Mouse (Mus musculus) left cerebral cortex, postnatal 14 days (tissue): ENCODE data around the gene Setd1b. TPM values are rescaled to one million over a fixed set of nuclear protein-coding genes. Genes with fewer than 3 reads are reported as not detected.
A peak's percentile ranks its signal among the peaks of the same experiment; 100 is the strongest.

Experiments used
- DNase-seq, 2 experiments: peaks; one replicate each; pipeline ENCODE4 v3.0.0; 2021 to 2022; ENCODE audit warnings: low spot score in 2 of 2, mixed read lengths in 1 of 2
- intact Hi-C: fragments of 180-260 bp; cut with DNase I; formaldehyde crosslinking; loops from one replicate; pipeline ENCODE4 v1.15.1; 2025
- total RNA-seq, 2 experiments: library from RNA; stranded (reverse); gene quantifications; 2 replicates each; pipeline ENCODE4 v1.2.3; 2021

Gene Setd1b
- total RNA-seq, 2 experiments from 2014 or later: 31.3 to 31.4 TPM

DNA sequence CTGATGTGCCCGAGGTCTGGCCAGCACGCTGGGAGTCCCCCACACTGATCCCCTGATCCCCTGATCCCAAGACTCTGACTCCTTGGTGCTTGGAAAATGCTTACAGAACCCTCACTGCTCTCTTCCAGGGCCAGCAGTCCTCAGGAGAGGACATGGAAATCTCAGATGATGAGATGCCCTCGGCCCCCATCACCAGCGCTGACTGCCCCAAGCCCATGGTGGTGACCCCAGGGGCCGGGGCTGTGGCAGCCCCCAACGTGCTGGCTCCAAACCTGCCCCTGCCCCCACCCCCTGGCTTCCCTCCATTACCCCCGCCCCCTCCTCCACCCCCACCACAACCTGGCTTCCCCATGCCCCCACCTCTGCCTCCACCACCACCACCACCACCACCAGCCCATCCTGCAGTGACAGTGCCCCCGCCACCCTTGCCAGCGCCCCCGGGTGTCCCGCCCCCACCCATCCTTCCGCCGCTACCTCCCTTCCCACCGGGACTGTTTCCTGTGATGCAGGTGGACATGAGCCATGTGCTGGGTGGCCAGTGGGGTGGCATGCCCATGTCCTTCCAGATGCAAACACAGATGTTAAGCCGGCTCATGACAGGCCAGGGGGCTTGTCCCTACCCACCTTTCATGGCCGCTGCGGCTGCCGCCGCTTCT lies 9.8 kb downstream of the Setd1b start:
- intact Hi-C loops: no loop called here
- no peak for DNase-seq

DNA sequence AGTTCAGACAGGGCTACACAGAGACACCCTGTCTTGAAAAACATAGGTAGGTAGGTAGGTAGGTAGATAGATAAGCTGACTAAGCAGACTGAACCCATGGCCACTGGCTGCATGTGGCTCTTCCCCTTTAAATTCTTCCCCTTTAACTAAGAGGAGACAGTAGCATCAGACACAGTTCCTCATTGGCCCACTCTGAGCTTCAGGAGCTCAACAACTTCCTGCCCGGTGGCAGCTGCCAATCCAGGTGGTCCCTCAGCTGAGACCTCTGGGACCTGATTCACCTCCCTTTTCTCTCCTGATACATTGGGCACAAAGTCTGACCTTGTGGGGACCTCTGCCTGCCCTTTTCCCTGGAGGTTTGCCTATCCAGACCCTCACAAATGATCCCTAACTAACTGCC lies 10.9 kb downstream of the Setd1b start:
- intact Hi-C loops: no loop called here
- no peak for DNase-seq

DNA sequence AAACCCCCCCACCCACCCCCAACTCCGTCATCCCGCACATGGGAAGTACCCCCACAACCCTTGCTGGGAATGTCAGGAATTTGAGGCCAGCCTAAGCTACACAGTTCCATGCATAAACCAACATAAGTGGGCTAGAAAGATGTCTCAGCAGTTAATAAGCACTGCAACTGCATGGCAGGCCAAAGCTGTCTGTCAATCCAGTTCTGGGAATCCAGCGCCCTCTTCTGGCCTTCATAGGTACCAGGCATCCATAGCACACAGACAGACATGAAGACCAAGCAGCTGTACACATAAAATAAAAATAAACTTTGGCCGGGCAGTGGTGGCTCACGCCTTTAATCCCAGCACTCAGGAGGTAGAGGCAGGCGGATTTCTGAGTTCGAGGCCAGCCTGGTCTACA lies 13.4 kb downstream of the Setd1b start:
- intact Hi-C loops: loop anchor here (5.0 kb wide), 1 partner anchor 38 kb away; no protein-coding TSS in a partner anchor
- peak; percentile 78 to 83 for DNase-seq

DNA sequence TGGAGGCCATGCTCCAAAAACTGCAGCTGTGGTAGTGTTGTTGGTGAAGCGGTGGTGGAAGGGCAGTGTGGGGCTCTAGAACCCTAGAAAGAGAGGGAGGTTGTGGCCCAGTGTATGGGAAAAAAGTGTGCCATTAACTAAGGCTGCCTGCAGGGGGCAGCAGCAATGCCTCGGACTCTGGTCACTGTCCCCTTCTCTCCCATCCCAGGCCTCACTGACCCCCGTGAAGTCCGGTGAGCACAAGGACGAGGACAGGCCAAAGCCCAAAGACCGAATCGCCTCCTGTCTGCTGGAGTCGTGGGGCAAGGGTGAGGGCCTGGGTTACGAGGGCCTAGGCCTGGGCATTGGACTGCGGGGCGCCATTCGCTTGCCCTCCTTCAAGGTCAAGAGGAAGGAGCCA lies 14.8 kb downstream of the Setd1b start:
- no peak for DNase-seq
- intact Hi-C loops: loop anchor here (5.0 kb wide), 1 partner anchor 39 kb away; no protein-coding TSS in a partner anchor

DNA sequence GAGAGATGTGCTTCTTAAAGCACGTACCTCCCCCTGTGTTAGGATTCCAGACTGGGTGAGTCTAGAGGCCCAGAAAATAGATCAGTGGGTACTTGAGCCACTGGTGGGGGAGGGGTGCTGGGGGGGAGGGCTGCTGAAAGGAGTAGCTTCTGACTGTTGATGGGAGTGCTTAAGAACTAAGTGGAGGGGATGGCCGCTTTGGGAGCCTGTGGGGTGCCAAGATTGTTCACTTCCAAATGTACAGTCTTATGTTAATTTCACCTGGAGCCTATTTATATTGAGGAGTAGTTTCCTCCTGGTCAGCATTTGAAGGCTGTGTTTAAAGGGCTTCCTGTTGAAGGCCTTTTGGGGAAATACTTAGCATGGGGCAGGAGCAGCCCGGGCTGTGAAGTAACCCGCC lies 16.0 kb downstream of the Setd1b start:
- intact Hi-C loops: loop anchor here (5.0 kb wide), 1 partner anchor 41 kb away; no protein-coding TSS in a partner anchor
- DNase-seq: no peak

DNA sequence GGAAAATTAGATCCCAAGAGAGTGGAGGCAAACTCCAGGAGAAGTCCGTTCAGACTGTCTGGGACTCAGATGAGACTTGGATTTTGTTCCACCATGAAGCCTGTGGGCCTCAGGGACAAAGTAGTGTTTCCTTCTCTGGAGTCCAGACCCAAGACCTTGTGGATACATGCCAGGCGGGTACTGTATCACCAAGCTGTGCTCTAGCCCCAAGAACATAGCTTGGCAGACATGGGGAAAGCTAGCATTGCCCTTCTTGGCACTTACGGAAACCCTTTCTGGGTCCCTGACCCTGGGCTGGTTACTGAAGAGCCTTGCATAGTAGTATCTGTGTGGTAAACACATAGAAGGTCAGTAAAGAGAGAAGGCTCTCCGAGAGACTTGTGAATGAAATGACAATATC lies 17.5 kb downstream of the Setd1b start:
- intact Hi-C loops: loop anchor here (5.0 kb wide), 1 partner anchor 42 kb away; no protein-coding TSS in a partner anchor

DNA sequence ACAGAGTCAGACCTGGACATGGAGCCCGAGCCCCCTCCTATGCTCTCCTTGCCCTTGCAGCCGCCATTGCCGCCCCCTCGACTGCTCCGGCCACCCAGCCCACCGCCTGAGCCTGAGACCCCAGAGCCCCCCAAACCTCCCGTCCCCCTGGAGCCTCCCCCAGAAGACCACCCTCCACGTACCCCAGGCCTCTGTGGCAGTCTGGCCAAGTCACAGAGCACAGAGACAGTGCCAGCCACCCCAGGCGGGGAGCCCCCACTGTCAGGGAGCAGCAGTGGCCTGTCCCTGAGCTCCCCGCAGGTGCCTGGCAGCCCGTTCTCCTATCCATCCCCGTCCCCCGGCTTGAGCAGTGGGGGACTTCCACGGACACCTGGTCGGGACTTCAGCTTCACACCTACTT lies 17.9 kb downstream of the Setd1b start:
- DNase-seq: no peak
- intact Hi-C loops: loop anchor here (5.0 kb wide), 1 partner anchor 43 kb away; no protein-coding TSS in a partner anchor

More for the DNA sequence above, 17.5 kb downstream of the Setd1b start:
- DNase-seq: no peak

DNA sequence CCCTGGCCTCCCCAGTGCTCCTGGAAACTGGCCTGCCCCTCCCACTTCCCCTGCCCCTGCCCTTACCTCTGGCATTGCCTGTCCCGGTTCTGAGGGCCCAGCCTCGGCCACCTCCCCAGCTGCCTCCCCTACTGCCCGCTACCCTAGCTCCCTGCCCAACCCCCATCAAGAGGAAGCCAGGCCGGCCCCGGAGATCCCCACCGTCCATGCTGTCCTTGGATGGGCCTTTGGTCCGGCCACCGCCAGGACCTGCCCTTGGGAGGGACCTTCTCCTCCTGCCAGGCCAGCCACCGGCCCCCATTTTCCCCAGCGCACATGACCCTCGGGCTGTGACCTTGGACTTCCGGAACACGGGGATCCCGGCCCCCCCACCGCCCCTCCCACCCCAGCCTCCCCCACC lies 18.3 kb downstream of the Setd1b start:
- intact Hi-C loops: no loop called here
- no peak for DNase-seq

DNA sequence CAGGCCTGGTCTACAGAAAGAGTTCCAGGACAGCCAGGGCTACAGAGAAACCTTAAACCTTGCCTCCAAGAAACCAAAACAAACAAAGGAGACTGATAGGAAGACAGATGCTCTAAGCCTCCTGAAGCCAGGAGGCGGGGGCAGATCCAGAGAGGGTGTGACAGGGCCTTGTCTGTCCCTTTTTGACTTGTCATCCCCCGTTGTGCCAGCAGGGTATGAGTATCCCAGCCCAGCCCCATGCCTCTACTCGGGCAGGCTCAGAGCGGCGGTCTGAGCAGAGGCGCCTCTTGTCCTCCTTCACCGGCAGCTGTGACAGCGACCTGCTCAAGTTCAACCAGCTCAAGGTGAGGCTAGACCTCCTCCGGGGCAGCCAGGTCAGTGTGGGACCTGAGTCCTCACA lies 20.9 kb downstream of the Setd1b start:
- intact Hi-C loops: no loop called here

DNA sequence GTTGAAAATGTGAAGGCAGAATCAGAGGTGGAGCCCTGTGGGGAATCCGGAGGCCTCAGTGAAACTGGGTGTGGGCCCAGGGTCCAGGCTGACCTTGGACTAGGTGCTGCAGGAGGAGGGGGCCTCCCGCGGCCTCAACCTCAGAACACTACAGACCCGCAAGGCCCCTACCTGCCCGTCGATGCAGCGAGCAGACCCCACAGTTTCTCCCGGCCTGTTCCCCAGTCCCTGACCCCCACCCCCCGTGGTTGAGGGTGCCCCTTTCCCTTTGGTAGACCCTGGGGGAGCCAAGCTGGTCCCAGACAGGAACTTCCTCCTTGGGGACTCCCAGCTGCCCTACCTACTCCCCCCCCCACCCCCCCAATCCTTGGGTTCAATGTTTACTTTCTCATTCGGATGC lies 24.4 kb downstream of the Setd1b start:
- DNase-seq: no peak
- intact Hi-C loops: no loop called here

More for the DNA sequence above, 20.9 kb downstream of the Setd1b start:
- DNase-seq: no peak

DNA sequence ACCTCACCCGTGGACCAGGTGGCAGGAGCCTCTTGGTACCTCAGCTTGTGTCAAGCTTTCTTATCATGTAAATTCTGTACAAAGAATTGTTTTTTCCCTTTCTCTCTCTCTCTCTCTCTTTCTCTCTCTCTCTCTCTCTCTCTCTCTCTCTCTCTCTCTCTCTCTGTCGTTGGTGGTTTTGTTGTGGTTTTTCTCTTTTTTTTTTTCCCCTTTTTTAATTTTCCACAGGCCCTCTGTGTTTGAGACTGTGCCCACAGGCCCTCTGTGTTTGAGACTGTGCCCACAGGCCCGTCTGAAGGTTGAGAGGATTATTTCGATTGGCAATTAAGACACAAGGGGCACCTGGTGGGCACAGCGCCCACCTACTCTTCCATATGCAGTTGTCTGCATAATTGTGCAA lies 25.6 kb downstream of the Setd1b start:
- no peak for DNase-seq
- intact Hi-C loops: no loop called here

DNA sequence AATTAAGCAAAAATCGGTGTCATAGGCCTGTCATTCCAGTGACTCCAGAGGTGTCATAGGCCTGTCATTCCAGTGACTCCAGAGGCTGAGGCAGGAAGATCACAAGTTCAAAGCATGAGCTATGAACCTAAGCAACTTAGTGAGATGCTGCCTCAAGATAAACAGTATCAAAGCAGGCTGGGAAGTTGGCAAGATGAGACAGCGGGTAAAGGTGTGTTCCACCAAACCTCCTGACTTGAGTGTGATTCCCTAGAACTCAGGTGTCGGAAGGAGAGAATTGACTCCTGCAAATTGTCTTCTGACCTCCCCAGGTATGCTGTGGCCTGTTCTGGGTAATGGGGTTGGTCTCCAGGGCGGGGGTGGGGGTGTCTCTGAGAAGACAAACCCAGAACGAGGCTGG lies 27.3 kb downstream of the Setd1b start, which contains the start of gene Psmd9:
Psmd9 (plus strand) TSS at position 130 of the 400 bp plus-strand sequence.
- no peak for DNase-seq

DNA sequence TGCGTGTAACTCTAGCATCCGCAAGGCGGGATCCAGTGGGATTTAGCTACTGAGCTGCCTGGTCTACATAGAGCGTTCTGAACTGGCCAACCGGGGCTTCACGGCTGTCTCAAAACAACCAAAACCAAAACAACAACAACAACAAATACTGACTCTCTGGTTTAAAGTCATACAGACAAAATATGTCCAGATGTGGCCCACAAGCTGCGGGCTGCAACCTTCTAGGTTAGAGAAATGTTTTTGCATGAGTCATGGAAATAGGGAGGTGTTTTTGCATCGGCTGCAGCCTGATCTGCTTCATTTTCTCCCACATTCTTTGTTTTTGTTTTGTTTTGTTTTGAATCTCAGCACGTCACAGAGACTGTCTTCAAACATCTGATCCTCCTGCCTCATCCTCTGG lies 28.4 kb downstream of the Setd1b start:
- intact Hi-C loops: loop anchor here (2.0 to 5.0 kb wide), 2 partner anchors 53 to 106 kb away; no protein-coding TSS in a partner anchor
- no peak for DNase-seq

More for the DNA sequence above, 27.3 kb downstream of the Setd1b start, which contains the start of gene Psmd9:
- intact Hi-C loops: no loop called here

DNA sequence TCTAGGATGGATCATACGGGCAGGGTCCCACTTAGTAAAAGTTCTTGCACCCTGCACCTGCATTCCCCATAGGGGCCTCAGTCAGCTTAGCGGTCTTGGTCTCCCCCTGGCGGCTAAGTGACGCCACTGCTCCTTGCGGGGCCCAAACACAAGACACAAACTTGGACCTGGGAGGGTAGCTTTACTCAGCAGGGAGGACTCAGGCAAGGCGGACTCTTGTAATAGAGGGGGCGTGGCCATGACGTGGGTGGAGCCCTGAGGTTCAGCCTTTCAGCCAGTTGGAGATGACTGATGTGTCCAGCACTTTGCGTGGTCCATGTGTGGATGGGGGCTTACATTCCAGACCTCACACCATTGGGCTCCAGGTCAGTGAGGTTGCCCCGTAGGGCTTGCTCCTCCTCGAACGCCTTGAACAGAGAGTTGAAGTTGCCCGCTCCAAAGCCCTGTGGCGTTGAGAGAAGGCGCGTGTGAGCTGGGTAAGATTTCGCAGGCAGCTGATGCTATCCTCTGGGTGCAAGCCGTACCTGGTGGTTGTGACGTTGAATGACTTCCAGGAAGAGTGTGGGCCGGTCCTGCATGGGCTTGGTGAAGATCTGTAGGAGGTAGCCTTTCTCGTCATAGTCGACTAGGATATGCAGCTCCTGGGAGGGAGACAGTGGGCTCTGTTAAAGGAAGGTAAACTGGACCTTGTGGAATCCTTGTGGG lies 29.8 kb downstream of the Setd1b start:
- DNase-seq: peak; percentile 80
- intact Hi-C loops: loop anchor here (2.0 to 5.0 kb wide), 2 partner anchors 54 to 107 kb away; no protein-coding TSS in a partner anchor

DNA sequence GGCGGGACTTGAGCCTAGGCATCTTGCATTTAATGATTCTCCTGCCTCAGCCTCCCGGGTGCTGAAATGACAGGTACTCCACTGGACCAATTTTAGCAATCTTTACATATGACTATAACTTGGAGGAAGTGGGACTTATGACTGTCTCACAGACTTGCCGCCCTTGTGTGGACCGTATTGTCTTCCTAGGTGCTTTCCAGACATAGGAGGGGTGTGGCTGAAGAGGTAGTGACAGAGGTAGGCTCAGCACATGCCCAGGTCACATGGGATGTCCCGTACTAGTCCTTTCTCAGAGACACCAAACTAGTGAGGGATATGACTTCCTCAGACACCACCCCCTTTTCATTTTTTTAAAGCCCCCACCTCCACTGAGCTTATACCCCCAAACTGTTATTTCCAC lies 36.8 kb downstream of the Setd1b start:
- DNase-seq: no peak
- intact Hi-C loops: no loop called here

DNA sequence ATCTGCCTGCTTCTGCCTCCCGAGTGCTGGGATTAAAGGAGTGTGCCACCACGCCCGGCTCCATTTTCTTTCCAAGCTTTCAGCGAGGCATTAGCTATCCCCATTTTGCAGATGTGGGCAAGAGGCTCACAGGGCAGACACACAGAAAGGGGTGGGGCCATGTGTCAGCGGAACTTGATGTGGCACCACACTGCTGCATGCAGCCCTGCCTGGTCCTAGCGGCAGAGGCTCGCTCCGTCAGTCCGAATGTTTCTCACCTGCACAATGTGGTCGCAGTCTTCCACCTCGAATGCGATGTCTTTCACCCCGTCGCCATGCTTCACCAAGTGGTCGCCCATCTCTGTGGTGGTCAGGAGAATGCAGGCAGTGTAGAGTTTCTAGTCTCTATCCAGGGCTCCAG lies 38.4 kb downstream of the Setd1b start:
- DNase-seq: no peak
- intact Hi-C loops: no loop called here

DNA sequence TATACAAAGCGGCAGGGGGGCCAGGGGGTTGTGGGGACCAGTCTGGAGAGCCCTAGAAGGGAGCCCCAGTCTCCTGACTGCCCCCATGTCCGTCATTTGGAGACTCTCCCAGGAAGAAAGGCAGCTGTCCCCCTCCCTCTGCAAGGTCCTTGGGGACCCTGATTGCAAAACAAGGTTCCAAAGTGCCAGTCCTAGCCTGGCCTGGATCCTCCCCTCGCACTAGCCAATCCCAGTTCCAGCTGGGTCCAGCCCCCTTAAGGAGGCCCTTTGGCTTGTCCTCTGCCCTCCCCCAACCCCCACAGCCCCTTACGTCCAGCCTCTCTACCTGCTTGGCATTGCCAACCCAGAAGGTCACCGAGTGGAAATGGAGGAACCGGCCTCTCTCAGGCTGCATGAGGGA lies 39.5 kb downstream of the Setd1b start:
- DNase-seq: no peak
- intact Hi-C loops: no loop called here

DNA sequence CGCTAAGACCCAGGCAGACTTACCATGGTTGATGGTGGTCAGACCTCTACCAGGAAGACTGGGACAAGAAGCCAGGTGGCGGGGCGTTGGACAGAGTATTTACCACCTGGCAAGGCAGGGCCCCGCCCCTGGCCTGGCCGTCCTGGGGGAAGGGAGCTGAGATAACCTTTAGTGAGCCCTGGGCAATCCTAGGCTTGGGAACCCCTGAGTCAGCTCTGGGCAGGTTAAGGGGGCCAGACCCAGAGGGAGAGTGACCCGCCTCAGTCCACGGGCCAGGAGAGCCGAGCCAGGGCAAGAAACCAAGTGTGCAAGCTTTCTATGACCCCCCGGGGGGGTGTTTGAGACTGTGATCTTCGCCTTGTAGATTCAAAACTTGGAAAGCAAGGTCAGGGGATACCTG lies 40.7 kb downstream of the Setd1b start, which contains the start of gene Hpd:
Hpd (minus strand) TSS at position 77 of the 400 bp plus-strand sequence.
- no peak for DNase-seq
- intact Hi-C loops: no loop called here

DNA sequence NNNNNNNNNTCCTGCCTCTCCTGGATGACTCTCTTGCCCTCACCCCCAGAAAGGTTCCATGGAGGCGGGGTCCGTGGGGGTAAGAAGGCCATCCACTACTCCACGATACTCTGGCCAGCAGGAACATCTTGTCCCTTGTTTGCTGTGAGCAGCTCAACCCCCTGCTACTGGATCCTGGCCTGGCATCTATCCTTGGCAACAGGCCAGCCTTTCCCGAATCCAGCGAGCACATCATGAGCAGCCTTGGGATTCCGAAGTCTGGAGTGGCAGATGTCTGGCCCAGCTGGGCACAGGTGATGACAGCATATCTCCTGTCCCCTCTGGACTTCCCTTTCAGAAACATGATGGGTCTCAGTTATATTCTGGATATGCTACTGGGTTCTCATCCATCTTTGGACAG lies 44.0 kb downstream of the Setd1b start:
- intact Hi-C loops: no loop called here
- DNase-seq: no peak

DNA sequence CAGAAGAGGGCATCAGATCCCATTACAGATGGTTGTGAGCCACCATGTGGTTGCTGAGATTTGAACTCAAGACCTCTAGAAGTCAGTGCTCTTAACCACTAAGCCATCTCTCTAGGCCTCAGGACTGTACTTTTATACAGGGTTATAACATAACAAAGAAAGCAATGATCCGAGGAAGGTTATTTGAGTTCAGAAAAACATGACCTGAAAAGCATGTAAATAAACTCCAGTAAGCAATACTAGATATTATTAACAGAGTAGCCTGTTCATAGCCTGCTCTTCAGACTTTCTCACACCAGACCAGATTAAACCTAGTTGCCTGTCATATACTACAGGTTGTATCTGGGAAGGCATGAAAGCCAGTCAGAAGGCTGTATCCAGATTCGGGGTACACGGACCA lies 45.3 kb downstream of the Setd1b start:
- intact Hi-C loops: no loop called here
- no peak for DNase-seq

DNA sequence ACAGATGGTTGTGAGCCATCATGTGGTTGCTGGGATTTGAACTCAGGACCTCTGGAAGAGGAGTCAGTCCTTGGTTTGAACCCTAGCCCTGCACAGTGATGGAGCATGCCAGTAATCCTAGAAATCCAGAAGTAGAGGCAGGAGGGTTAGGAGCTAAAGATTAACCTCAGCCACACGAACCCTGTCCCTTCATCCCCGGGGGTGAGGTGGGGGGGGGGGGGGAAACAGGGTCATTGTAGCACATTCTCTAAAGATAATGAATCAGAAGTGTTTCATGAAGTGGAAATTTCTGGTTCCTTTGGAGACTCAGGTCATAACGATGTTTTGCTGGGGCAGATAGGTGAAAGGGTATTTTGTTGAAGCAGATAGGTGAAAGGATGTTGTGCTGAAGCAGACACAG lies 48.9 kb downstream of the Setd1b start:
- no peak for DNase-seq
- intact Hi-C loops: no loop called here
